Mouse (Mus musculus): ENCODE results near the gene Larp1b. TPM values are rescaled to one million over a fixed set of nuclear protein-coding genes. Genes with fewer than 3 reads are reported as not detected.

Larp1b gene
- polyA plus RNA-seq, 1 experiment = 46.5 TPM

DNA sequence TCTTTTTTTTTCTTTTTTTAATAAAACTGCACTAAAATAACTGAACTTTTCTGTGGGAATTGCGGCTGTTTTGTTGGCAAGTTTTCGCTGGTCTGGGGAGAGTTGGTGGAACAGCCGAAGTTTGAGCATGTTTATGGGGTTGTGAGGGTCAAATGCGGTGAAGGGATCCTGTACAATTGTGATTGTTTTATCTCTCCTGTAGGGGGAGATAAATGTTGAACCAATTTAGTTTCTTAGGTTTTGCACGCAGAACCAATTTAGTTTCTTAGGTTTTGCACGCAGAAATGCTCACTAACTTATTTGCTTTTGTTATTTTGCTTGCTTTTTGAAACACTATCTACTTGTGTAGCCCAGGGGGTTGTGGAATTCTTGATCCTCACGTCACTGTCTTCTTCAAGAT, 1.7 kb downstream of the Larp1b start:
- Histone ChIP-seq H3K27ac (ENCODE audit: insufficient read depth, low read depth, low read length) (peak overlapping the region; percentile 73; the same call in 1 of the 2 replicates), H3K27me3 (ENCODE audit: control insufficient read depth, insufficient read depth, low read length) (no peaks in the 10 kb centered on the region), H3K36me3 (ENCODE audit: control insufficient read depth, insufficient read depth, low read length) (no peaks in the 10 kb centered on the region), H3K4me3 (ENCODE audit: low read depth, low read length) (peak overlapping the region; percentile 85), H3K4me1 (ENCODE audit: control insufficient read depth, insufficient read depth, insufficient read length, low read length) (peaks cover 8% of the 10 kb centered on the region; the same call in 1 of the 2 replicates)
- TF ChIP-seq POLR2A (IDR thresholded peaks at IDR 0.05; ENCODE audit: low read depth, low read length) (no peak), CTCF (IDR thresholded peaks at IDR 0.05; ENCODE audit: extremely low read depth, insufficient read length, insufficient replicate concordance, low read depth, low read length) (no peak)
- WGBS = 4% methylated on average over 7 of the region's 7 CpGs

DNA sequence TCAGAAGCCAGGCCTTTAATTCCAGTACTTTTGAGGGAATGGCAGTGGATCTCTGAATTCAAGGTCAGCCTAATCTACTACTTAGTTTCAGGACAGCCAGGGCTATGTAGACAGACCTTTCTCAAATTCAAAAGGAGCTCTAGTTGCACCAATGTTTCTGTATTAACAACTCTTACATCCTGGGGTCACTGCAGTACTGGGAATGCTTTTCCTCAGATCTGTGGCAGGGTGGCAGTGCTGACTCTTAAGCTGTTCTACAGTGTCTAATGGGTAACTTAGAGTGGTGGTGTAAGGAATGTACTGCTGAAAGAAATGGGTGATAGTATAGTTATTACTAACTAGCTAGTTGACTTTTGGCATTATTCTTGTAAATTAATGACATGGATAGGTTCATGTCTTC, 3.0 kb downstream of the Larp1b start:
- Histone ChIP-seq H3K4me3 (ENCODE audit: low read depth, low read length) (no peak overlapping the region), H3K27me3 (ENCODE audit: control insufficient read depth, insufficient read depth, low read length) (no peaks in the 10 kb centered on the region), H3K36me3 (ENCODE audit: control insufficient read depth, insufficient read depth, low read length) (no peaks in the 10 kb centered on the region), H3K4me1 (ENCODE audit: control insufficient read depth, insufficient read depth, insufficient read length, low read length) (peaks cover 8% of the 10 kb centered on the region; the same call in 1 of the 2 replicates), H3K27ac (ENCODE audit: insufficient read depth, low read depth, low read length) (no peak overlapping the region)
- TF ChIP-seq CTCF (IDR thresholded peaks at IDR 0.05; ENCODE audit: extremely low read depth, insufficient read length, insufficient replicate concordance, low read depth, low read length) (no peak), POLR2A (IDR thresholded peaks at IDR 0.05; ENCODE audit: low read depth, low read length) (no peak)

DNA sequence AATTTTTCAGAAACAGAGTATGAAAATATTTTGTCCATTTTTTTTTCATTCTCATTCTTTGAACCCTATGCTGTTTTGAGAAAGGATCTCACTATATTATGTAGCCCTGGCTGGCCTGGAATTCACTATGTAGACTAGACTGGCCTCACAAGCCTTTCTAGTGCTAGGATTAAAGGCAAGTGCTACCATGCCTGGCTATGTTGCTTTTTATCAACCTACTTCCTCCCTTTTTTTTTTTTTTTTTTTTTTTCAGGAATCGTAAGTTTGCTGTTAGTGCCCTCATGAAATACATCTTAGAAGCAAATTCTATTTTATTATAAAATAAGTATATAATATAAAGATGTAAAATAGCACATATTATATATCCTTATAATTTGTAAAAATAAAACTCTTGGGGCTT, 5.2 kb downstream of the Larp1b start:
- WGBS = 67% methylated on average over 1 of the region's 1 CpGs
- Histone ChIP-seq H3K36me3 (ENCODE audit: control insufficient read depth, insufficient read depth, low read length) (no peaks in the 10 kb centered on the region; the same call in 1 of the 2 replicates), H3K4me1 (ENCODE audit: control insufficient read depth, insufficient read depth, insufficient read length, low read length) (peaks cover 8% of the 10 kb centered on the region; the same call in 1 of the 2 replicates), H3K27me3 (ENCODE audit: control insufficient read depth, insufficient read depth, low read length) (no peaks in the 10 kb centered on the region), H3K4me3 (ENCODE audit: low read depth, low read length) (no peak overlapping the region), H3K27ac (ENCODE audit: insufficient read depth, low read depth, low read length) (no peak overlapping the region)
- TF ChIP-seq CTCF (IDR thresholded peaks at IDR 0.05; ENCODE audit: extremely low read depth, insufficient read length, insufficient replicate concordance, low read depth, low read length) (no peak), POLR2A (IDR thresholded peaks at IDR 0.05; ENCODE audit: low read depth, low read length) (no peak)

GRCm38 (mm10) chr3:40958831-40959230, 9.2 kb downstream of the Larp1b start:
- no peak overlapping the region for H3K27ac ChIP-seq (ENCODE audit: insufficient read depth, low read depth, low read length)
- H3K4me3 ChIP-seq (ENCODE audit: low read depth, low read length) = no peak overlapping the region
- no peaks in the 10 kb centered on the region for H3K27me3 ChIP-seq (ENCODE audit: control insufficient read depth, insufficient read depth, low read length)
- peaks cover 8% of the 10 kb centered on the region; the same call in 1 of the 2 replicates for H3K4me1 ChIP-seq (ENCODE audit: control insufficient read depth, insufficient read depth, insufficient read length, low read length)
- H3K36me3 ChIP-seq (ENCODE audit: control insufficient read depth, insufficient read depth, low read length) = no peaks in the 10 kb centered on the region; the same call in 1 of the 2 replicates
- TF ChIP-seq POLR2A (IDR thresholded peaks at IDR 0.05; ENCODE audit: low read depth, low read length) = no peak
- no peak for TF ChIP-seq CTCF (IDR thresholded peaks at IDR 0.05; ENCODE audit: extremely low read depth, insufficient read length, insufficient replicate concordance, low read depth, low read length)

- H3K27me3 ChIP-seq (ENCODE audit: control insufficient read depth, insufficient read depth, low read length) = no peaks in the 10 kb centered on the region
- peaks cover 17% of the 10 kb centered on the region for H3K36me3 ChIP-seq (ENCODE audit: control insufficient read depth, insufficient read depth, low read length)
- no peak overlapping the region for H3K4me3 ChIP-seq (ENCODE audit: low read depth, low read length)
- H3K27ac ChIP-seq (ENCODE audit: insufficient read depth, low read depth, low read length) = no peak overlapping the region
- TF ChIP-seq POLR2A (IDR thresholded peaks at IDR 0.05; ENCODE audit: low read depth, low read length) (no peak), CTCF (IDR thresholded peaks at IDR 0.05; ENCODE audit: extremely low read depth, insufficient read length, insufficient replicate concordance, low read depth, low read length) (no peak)
- no peaks in the 10 kb centered on the region for H3K4me1 ChIP-seq (ENCODE audit: control insufficient read depth, insufficient read depth, insufficient read length, low read length)
These were observed 31.1 kb downstream of the Larp1b start for GRCm38 (mm10) chr3:40980758-40981157.

- WGBS = 41% methylated on average over 5 of the region's 5 CpGs
- Histone ChIP-seq H3K27ac (ENCODE audit: insufficient read depth, low read depth, low read length) (no peak overlapping the region), H3K36me3 (ENCODE audit: control insufficient read depth, insufficient read depth, low read length) (peaks cover 16% of the 10 kb centered on the region), H3K4me3 (ENCODE audit: low read depth, low read length) (no peak overlapping the region), H3K4me1 (ENCODE audit: control insufficient read depth, insufficient read depth, insufficient read length, low read length) (no peaks in the 10 kb centered on the region), H3K27me3 (ENCODE audit: control insufficient read depth, insufficient read depth, low read length) (no peaks in the 10 kb centered on the region)
- no peak for TF ChIP-seq CTCF (IDR thresholded peaks at IDR 0.05; ENCODE audit: extremely low read depth, insufficient read length, insufficient replicate concordance, low read depth, low read length)
These were observed 37.9 kb downstream of the Larp1b start for GRCm38 (mm10) chr3:40987539-40987938.

GRCm38 (mm10) chr3:40988722-40989121, 39.1 kb downstream of the Larp1b start:
- TF ChIP-seq POLR2A (IDR thresholded peaks at IDR 0.05; ENCODE audit: low read depth, low read length) (no peak), CTCF (IDR thresholded peaks at IDR 0.05; ENCODE audit: extremely low read depth, insufficient read length, insufficient replicate concordance, low read depth, low read length) (no peak)
- Histone ChIP-seq H3K27ac (ENCODE audit: insufficient read depth, low read depth, low read length) (no peak overlapping the region), H3K36me3 (ENCODE audit: control insufficient read depth, insufficient read depth, low read length) (peaks cover 16% of the 10 kb centered on the region), H3K4me1 (ENCODE audit: control insufficient read depth, insufficient read depth, insufficient read length, low read length) (no peaks in the 10 kb centered on the region), H3K27me3 (ENCODE audit: control insufficient read depth, insufficient read depth, low read length) (no peaks in the 10 kb centered on the region), H3K4me3 (ENCODE audit: low read depth, low read length) (no peak overlapping the region)
- 74% methylated on average over 2 of the region's 2 CpGs for WGBS

GRCm38 (mm10) chr3:40991541-40991940, 41.9 kb downstream of the Larp1b start:
- no peak overlapping the region for H3K4me3 ChIP-seq (ENCODE audit: low read depth, low read length)
- H3K27me3 ChIP-seq (ENCODE audit: control insufficient read depth, insufficient read depth, low read length) = no peaks in the 10 kb centered on the region
- WGBS = 50% methylated on average over 3 of the region's 3 CpGs
- H3K4me1 ChIP-seq (ENCODE audit: control insufficient read depth, insufficient read depth, insufficient read length, low read length) = peaks cover 2% of the 10 kb centered on the region; the same call in 1 of the 2 replicates
- H3K36me3 ChIP-seq (ENCODE audit: control insufficient read depth, insufficient read depth, low read length) = peaks cover 14% of the 10 kb centered on the region
- TF ChIP-seq POLR2A (IDR thresholded peaks at IDR 0.05; ENCODE audit: low read depth, low read length) = no peak
- no peak for TF ChIP-seq CTCF (IDR thresholded peaks at IDR 0.05; ENCODE audit: extremely low read depth, insufficient read length, insufficient replicate concordance, low read depth, low read length)
- no peak overlapping the region for H3K27ac ChIP-seq (ENCODE audit: insufficient read depth, low read depth, low read length)

Measured in small intestine, adult 2 months (tissue).